In the genomic region with DNA sequence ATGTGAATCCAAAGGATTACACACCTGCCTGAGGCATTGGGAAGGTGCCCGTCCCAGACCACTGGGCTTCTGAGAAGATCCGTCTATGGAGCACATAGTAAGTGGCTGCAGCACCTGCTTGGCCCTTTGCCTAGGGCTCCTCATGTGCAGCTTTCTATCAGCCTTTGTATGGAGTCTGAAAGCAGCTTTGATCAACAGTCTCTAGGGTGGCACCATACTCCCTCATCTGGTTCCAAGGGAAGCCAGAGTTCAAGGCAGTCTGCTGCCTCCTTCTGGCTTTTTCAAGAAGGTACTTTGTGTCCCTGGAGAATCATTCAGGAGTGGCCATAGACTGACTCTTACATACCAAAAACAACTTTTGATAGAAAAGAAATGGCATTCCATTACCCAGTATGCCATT, we compare ENCODE assay signal across 15 mouse cellular contexts.
DNase-seq lines count a peak whose midpoint lies in the region; ATAC-seq and TF ChIP-seq lines count a peak whose summit lies in the region.
"Had no signal": no experiment of that assay in that cellular context is flagged by ENCODE, and none has a peak within 500 bp of the region (broad histone marks: within the 10 kb centered on the region; RNA-seq: fewer than 3 reads in every experiment).

No protein-coding gene starts in this region.

- H3K27ac ChIP-seq in kidney, adult 2 months (ENCODE audit: insufficient read depth, low read depth, low read length) = no peak overlapping the region
- no peak overlapping the region for H3K27ac ChIP-seq in kidney, embryonic 16.5 days (ENCODE audit: low read length)
- H3K27ac ChIP-seq: liver, embryonic 12.5 days; neural tube, embryonic 13.5 days had no signal

- WGBS in kidney, adult 2 months = 94% methylated on average over 2 of the region's 2 CpGs
- 85% methylated on average over 2 of the region's 2 CpGs for WGBS in kidney, embryonic 16.5 days

- no peaks in the 10 kb centered on the region for H3K27me3 ChIP-seq in kidney, adult 2 months (replicated peaks; ENCODE audit: control insufficient read depth, insufficient read depth, low read length)
- H3K27me3 ChIP-seq in kidney, embryonic 16.5 days (ENCODE audit: insufficient read depth, low read length) = no peaks in the 10 kb centered on the region
- H3K27me3 ChIP-seq: liver, embryonic 12.5 days; neural tube, embryonic 13.5 days had no signal

- TF ChIP-seq CTCF in kidney, adult 2 months (conservative IDR thresholded peaks at IDR 0.05; ENCODE audit: insufficient read depth, insufficient read length, low read depth, low read length) = peak; percentile 26; the same call in 1 of the 2 replicates

- DNase-seq in kidney, adult 2 months = no peak
- no peak for DNase-seq in kidney, adult 18-20 months
- peak; percentile 28 for DNase-seq in right cerebral cortex, adult 18-20 months
- no peak for DNase-seq in right cerebral cortex, postnatal 36 days (ENCODE audit: low spot score in 2 of 2)
- DNase-seq in layer of hippocampus, adult 9-11 months = peak; percentile 78
- no peak for DNase-seq in embryo, embryonic 11 days
- DNase-seq: adrenal gland, adult 8-10 months; kidney, adult 8-10 months; lung, postnatal 4 days; thymus, postnatal 4 days had no signal

- no peak for ATAC-seq in kidney, embryonic 16.5 days (ENCODE audit: low FRiP score, low TSS enrichment)
- ATAC-seq: liver, embryonic 12.5 days; midbrain, embryonic 16.5 days had no signal

- no peaks in the 10 kb centered on the region for H3K9me3 ChIP-seq in kidney, embryonic 16.5 days (ENCODE audit: low read length)
- H3K9me3 ChIP-seq: hindbrain, embryonic 10.5 days; liver, embryonic 12.5 days; neural tube, embryonic 13.5 days had no signal

- H3K4me2 ChIP-seq in kidney, embryonic 16.5 days (replicated peaks; ENCODE audit: low read depth, low read length) = no peak overlapping the region
- H3K4me2 ChIP-seq: liver, embryonic 12.5 days; neural tube, embryonic 13.5 days had no signal

- H3K4me3 ChIP-seq in kidney, adult 2 months (ENCODE audit: insufficient read depth, low read depth, low read length) = no peak overlapping the region
- H3K4me3 ChIP-seq in kidney, embryonic 16.5 days (ENCODE audit: low read length) = no peak overlapping the region
- H3K4me3 ChIP-seq: hindbrain, embryonic 10.5 days; liver, embryonic 12.5 days; neural tube, embryonic 13.5 days had no signal

- peaks cover 4% of the 10 kb centered on the region; the same call in 1 of the 2 replicates for H3K4me1 ChIP-seq in kidney, adult 2 months (ENCODE audit: control insufficient read depth, insufficient read depth, low read length)
- H3K4me1 ChIP-seq in kidney, embryonic 16.5 days (ENCODE audit: insufficient read depth, low read length) = no peaks in the 10 kb centered on the region
- H3K4me1 ChIP-seq: liver, embryonic 12.5 days had no signal

- no peak overlapping the region for H3K9ac ChIP-seq in kidney, embryonic 16.5 days (replicated peaks; ENCODE audit: low read length)
- H3K9ac ChIP-seq: liver, embryonic 12.5 days; neural tube, embryonic 13.5 days had no signal

- no peaks in the 10 kb centered on the region for H3K36me3 ChIP-seq in kidney, adult 2 months (ENCODE audit: control insufficient read depth, insufficient read depth, low read length)
- no peaks in the 10 kb centered on the region for H3K36me3 ChIP-seq in kidney, embryonic 16.5 days (ENCODE audit: insufficient read depth, low read length)
- H3K36me3 ChIP-seq: hindbrain, embryonic 10.5 days; liver, embryonic 12.5 days; neural tube, embryonic 13.5 days had no signal

- TF ChIP-seq POLR2A in kidney, adult 2 months (IDR thresholded peaks at IDR 0.05; ENCODE audit: low read depth, low read length) = no peak

Comparison
In these comparisons a context has a peak if more than half of its experiments do, and no peak if none do; other contexts are left out.
1. DNase-seq: peak in right cerebral cortex, adult 18-20 months (single experiment) and layer of hippocampus, adult 9-11 months (single experiment); none in kidney, adult 2 months (single experiment), kidney, adult 18-20 months (single experiment), right cerebral cortex, postnatal 36 days (0 of 2) and embryo, embryonic 11 days (single experiment).